Mouse (Mus musculus) CD4-positive helper T cell, adult 2 months (primary cell): ENCODE data around the gene Ugt2a1.
"Not testable (repeated sequence)": the region's sequence is repeated elsewhere in the genome, so short reads cannot be mapped to it uniquely, and the experiment has no call there.

Experiments
- DNase-seq: peaks from one replicate; pipeline ENCODE4 v3.0.0-alpha.2; 2012; ENCODE audit warnings: low read depth, missing footprints, low spot score

Ugt2a1 gene

GRCm38 (mm10) chr5:87490771-87491170, at the start of gene Ugt2a1:
Gene Ugt2a1, minus strand, starts transcription at chr5:87490871.
- DNase-seq: no peak

DNA sequence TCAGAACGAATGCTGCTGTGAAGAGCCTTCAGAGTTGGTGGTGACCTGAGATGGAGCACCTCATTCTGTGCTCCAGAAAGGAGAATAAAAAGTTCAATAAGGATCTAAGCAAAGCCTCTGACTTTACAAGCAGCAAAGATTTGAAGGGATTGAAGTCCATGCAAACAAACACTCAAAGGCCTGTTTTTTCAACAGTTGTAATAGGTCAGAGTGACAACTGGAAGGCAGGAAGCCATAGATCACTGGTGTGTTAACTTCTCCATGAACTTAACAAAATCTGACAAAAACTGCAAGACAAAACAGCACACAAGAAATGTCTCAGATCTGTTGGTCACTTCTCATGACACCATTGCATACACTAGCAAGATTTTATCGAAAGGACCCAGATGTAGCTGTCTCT, 47.4 kb upstream of the Ugt2a1 start, which contains the start of gene Sult1b1:
Gene Sult1b1 (minus strand): TSS at position 85 of the 400 bp plus-strand sequence.
- no peak for DNase-seq

- DNase-seq: no peak
Observed at GRCm38 (mm10) chr5:87535994-87536644, 45.4 kb upstream of the Ugt2a1 start.

- DNase-seq: no peak
Observed at GRCm38 (mm10) chr5:87532288-87532687, 41.6 kb upstream of the Ugt2a1 start.

DNA sequence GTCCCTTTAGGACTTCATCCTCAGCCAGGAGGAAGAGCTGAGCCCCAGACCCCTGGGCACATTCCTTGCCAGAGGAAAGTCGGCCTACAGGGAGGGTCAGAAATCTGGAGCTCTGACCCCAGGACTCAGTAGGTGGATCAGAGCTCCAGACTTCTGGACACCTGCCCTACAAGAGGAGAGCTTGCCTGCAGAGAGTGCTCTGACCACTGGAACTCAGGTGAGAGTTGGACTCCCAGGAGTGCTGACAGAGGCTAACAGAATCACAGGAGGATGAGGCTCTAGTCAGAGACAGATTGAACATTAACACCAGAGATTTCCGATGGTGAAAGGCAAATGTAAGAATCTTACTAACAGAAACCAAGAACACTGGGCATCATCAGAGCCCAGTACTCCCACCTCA, 32.9 kb upstream of the Ugt2a1 start:
- DNase-seq: not testable (repeated sequence)

DNA sequence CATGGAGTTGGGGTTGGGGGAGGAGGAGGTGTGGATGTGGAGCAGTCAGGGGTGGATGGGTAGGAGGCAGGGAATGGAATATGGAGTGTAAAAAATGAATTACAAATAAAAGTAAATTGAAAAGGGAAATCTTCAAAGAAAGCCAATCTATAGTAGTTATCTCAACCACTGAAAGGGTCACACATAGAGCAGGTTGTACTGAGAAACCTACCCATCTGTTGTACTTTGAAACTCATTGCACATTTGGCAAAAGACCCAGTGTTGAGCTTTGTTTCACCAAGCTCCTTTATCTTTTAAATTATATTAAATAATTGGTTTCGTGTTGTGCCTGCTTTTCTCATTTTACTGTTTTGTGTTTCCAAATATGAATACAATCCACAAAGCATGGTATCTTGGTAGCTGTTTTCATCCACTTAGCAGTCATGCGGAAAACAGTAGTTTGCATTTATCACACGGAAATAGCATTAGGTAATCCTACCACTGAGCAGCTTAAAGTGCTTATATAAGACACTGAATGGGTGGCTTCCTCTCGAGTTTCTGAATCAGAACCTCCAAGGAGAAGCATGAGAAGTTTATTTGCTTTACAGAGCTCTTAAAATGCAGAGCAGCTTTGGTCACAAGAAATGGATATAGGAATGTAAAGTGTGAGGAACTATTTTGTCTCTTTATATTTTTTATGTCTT, 15.2 kb upstream of the Ugt2a1 start:
- DNase-seq: no peak

- DNase-seq: no peak
Observed at GRCm38 (mm10) chr5:87502687-87503086, 12.0 kb upstream of the Ugt2a1 start.

DNA sequence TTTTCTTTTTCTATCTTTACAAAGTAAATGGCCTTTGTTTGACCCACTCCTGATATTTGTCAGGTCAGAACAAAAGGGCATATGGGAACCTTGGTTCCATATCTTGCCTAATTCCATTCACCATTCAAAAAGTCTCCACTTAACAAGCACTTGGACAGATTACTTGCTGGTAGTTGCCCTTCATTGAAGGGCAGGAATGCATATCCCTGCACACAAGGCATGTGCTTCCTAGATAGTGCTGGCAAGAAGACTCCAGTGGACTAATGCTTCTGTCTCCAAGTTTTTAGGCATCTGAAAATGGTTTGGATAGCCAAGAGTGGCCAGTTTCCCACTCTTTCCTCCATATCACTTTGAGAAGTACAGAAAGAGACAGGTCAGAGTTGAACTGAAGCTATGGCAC, 8.7 kb upstream of the Ugt2a1 start:
- no peak for DNase-seq

- no peak for DNase-seq
Observed at GRCm38 (mm10) chr5:87498936-87499335, 8.3 kb upstream of the Ugt2a1 start.

DNA sequence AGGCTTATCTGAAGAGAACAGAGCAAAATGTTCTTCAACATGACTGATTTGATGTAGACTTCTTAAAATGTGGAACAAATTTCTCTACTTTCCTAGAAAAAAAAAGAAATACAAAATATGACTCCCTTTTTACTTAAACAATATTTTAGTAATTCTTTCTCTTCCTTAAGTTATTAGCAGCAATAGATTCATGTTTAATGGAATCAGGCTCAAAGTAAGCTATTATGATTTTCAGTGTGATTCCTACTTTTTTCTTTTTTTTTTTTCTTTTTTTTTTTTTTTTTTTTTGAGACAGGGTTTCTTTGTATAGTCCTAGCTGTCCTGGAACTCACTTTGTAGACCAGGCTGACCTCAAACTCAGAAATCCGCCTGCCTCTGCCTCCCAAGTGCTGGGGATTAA, 4.0 kb downstream of the Ugt2a1 start, which contains the start of gene Gm43638:
Gene Gm43638 (minus strand): TSS at position 101 of the 400 bp plus-strand sequence.
- not testable (repeated sequence) for DNase-seq

DNA sequence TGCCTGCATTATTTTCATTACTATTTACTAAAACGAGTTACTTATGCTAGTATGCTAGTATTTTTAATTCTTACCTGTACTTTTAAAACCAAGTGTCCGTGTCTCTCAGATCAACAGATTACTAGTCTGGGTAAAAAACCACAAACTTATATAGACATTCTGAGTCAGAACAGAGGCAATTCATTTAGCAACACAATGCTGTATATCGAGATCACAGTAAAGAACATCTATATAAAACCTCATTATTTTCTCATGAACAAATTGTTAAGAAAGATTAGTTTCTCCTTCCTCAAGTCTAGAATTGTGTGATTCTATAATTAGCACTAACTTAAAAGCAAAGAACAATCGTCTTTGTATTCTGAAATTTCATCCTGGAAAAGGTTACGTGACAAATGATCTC, 8.5 kb downstream of the Ugt2a1 start, which contains the start of gene Ugt2a2:
Gene Ugt2a2 (minus strand): TSS at position 101 of the 400 bp plus-strand sequence.
- no peak for DNase-seq

- no peak for DNase-seq
Observed at GRCm38 (mm10) chr5:87458810-87459209, 31.9 kb downstream of the Ugt2a1 start.

GRCm38 (mm10) chr5:87457701-87458100, 33.0 kb downstream of the Ugt2a1 start:
- DNase-seq: no peak

- DNase-seq: no peak
Observed at GRCm38 (mm10) chr5:87456216-87456850, 34.3 kb downstream of the Ugt2a1 start.

GRCm38 (mm10) chr5:87455519-87455918, 35.2 kb downstream of the Ugt2a1 start:
- DNase-seq: no peak

- DNase-seq: not testable (repeated sequence)
Observed at GRCm38 (mm10) chr5:87452514-87452913, 38.2 kb downstream of the Ugt2a1 start.

DNA sequence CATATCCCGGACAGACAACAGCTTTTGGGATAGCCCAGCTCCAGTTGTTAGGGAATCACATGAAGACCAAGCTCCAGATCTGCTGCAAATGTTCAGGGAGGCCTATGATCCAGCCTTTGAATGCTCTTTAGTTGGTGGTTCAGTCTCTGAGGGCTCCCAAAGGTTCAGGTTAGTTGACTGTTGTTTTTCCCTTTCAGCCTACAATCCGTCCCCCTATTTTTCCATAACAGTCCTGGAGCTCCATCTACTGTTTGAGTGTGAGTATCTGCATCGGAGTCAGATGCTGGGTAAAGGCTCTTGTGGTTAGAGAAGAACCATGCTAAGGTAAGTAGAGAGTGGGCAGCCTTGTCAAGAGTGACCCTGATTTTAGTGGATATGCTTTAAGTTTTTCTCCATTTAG, 54.4 kb downstream of the Ugt2a1 start:
- no peak for DNase-seq

DNA sequence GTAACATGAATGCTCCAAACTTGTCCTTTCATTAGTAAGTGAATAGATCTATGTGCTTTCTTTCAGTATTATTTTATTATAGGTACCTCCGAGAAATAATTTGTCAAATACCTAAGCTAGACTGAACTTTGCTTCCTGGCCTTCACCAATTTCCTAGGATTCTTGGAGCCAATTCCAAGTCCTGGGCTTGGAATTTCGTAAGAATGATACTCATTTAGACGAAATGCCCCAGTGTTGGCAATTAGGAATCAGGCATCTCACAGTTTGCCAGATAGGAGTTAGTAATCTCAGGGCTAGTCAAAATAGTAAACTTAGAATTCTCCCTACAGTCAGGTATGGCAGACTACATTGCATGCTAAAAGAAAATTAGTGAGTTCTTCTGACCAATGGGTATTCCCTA, 65.0 kb downstream of the Ugt2a1 start:
- no peak for DNase-seq

- DNase-seq: not testable (repeated sequence)
Observed at GRCm38 (mm10) chr5:87424041-87424440, 66.6 kb downstream of the Ugt2a1 start, which contains the start of gene Ugt2b38. Gene Ugt2b38, minus strand, starts transcription at chr5:87424203.
